Mouse (Mus musculus): ENCODE measurements around the gene 2310030G06Rik. TPM values are rescaled to one million over a fixed set of nuclear protein-coding genes. Genes with fewer than 3 reads are reported as not detected.

The 2310030G06Rik gene
- polyA plus RNA-seq, 1 experiment = 1.1 TPM

- Histone ChIP-seq H3K4me3 (peak overlapping the region; percentile 76), H3ac (ENCODE audit: control insufficient read depth, insufficient read length) (peak overlapping the region; percentile 85), H3K4me2 (ENCODE audit: low read depth) (peak overlapping the region; percentile 87), H3K79me2 (ENCODE audit: control insufficient read depth, insufficient read depth) (peaks cover 10% of the 10 kb centered on the region), H3K27me3 (ENCODE audit: control insufficient read depth, insufficient read depth, insufficient read length) (no peaks in the 10 kb centered on the region), H3K36me3 (ENCODE audit: control insufficient read depth, insufficient read depth) (no peaks in the 10 kb centered on the region)
- TF ChIP-seq POLR2A (IDR thresholded peaks at IDR 0.05; ENCODE audit: insufficient read length, low read depth) (no peak), MYOG (IDR thresholded peaks at IDR 0.05; ENCODE audit: control insufficient read depth in 1 of 3, insufficient read depth in 1 of 3, insufficient read length in 2 of 3, low read depth in 2 of 3) (no peak), POLR2AphosphoS2 (IDR thresholded peaks at IDR 0.05; ENCODE audit: insufficient read length, low read depth) (no peak), TCF12 (IDR thresholded peaks at IDR 0.05; ENCODE audit: insufficient read depth, poor library complexity, severe bottlenecking) (no peak), USF1 (IDR thresholded peaks at IDR 0.05; ENCODE audit: low read depth) (no peak), MYOD1 (IDR thresholded peaks at IDR 0.05; ENCODE audit: control insufficient read depth in 1 of 3, insufficient read length in 2 of 3, low read depth in 2 of 3) (no peak), TCF3 (IDR thresholded peaks at IDR 0.05; ENCODE audit: insufficient read length, low read depth) (no peak), REST (IDR thresholded peaks at IDR 0.05; ENCODE audit: insufficient read depth, insufficient read length) (no peak), MAX (IDR thresholded peaks at IDR 0.05; ENCODE audit: low read depth) (no peak), SRF (IDR thresholded peaks at IDR 0.05; ENCODE audit: control insufficient read depth, insufficient read length, low read depth) (no peak), E2F4 (IDR thresholded peaks at IDR 0.05; ENCODE audit: insufficient read depth) (no peak), CEBPB (IDR thresholded peaks at IDR 0.05; ENCODE audit: insufficient read depth, poor library complexity, severe bottlenecking) (no peak)
These were observed 4.4 kb upstream of the 2310030G06Rik start for GRCm38 (mm10) chr9:50750706-50751105.

GRCm38 (mm10) chr9:50745806-50746205, 530 bp downstream of the 2310030G06Rik start:
- Histone ChIP-seq H3K4me2 (ENCODE audit: low read depth) (peak overlapping the region; percentile 53), H3K27me3 (ENCODE audit: control insufficient read depth, insufficient read depth, insufficient read length) (no peaks in the 10 kb centered on the region), H3K79me2 (ENCODE audit: control insufficient read depth, insufficient read depth) (peaks cover 5% of the 10 kb centered on the region), H3K4me3 (peak overlapping the region; percentile 12), H3ac (ENCODE audit: control insufficient read depth, insufficient read length) (no peak overlapping the region), H3K36me3 (ENCODE audit: control insufficient read depth, insufficient read depth) (no peaks in the 10 kb centered on the region)
- TF ChIP-seq POLR2AphosphoS2 (IDR thresholded peaks at IDR 0.05; ENCODE audit: insufficient read length, low read depth) (no peak), USF1 (IDR thresholded peaks at IDR 0.05; ENCODE audit: low read depth) (no peak), MAX (IDR thresholded peaks at IDR 0.05; ENCODE audit: low read depth) (no peak), MYOG (IDR thresholded peaks at IDR 0.05; ENCODE audit: control insufficient read depth in 1 of 3, insufficient read depth in 1 of 3, insufficient read length in 2 of 3, low read depth in 2 of 3) (no peak), REST (IDR thresholded peaks at IDR 0.05; ENCODE audit: insufficient read depth, insufficient read length) (no peak), TCF3 (IDR thresholded peaks at IDR 0.05; ENCODE audit: insufficient read length, low read depth) (no peak), TCF12 (IDR thresholded peaks at IDR 0.05; ENCODE audit: insufficient read depth, poor library complexity, severe bottlenecking) (no peak), MYOD1 (IDR thresholded peaks at IDR 0.05; ENCODE audit: control insufficient read depth in 1 of 3, insufficient read length in 2 of 3, low read depth in 2 of 3) (no peak), POLR2A (IDR thresholded peaks at IDR 0.05; ENCODE audit: insufficient read length, low read depth) (no peak), CEBPB (IDR thresholded peaks at IDR 0.05; ENCODE audit: insufficient read depth, poor library complexity, severe bottlenecking) (no peak), SRF (IDR thresholded peaks at IDR 0.05; ENCODE audit: control insufficient read depth, insufficient read length, low read depth) (no peak), E2F4 (IDR thresholded peaks at IDR 0.05; ENCODE audit: insufficient read depth) (no peak)

- Histone ChIP-seq H3K4me2 (ENCODE audit: low read depth) (no peak overlapping the region), H3ac (ENCODE audit: control insufficient read depth, insufficient read length) (no peak overlapping the region), H3K27me3 (ENCODE audit: control insufficient read depth, insufficient read depth, insufficient read length) (no peaks in the 10 kb centered on the region), H3K36me3 (ENCODE audit: control insufficient read depth, insufficient read depth) (peaks cover 4% of the 10 kb centered on the region), H3K4me3 (no peak overlapping the region), H3K79me2 (ENCODE audit: control insufficient read depth, insufficient read depth) (no peaks in the 10 kb centered on the region)
- TF ChIP-seq USF1 (IDR thresholded peaks at IDR 0.05; ENCODE audit: low read depth) (no peak), SRF (IDR thresholded peaks at IDR 0.05; ENCODE audit: control insufficient read depth, insufficient read length, low read depth) (no peak), REST (IDR thresholded peaks at IDR 0.05; ENCODE audit: insufficient read depth, insufficient read length) (no peak), E2F4 (IDR thresholded peaks at IDR 0.05; ENCODE audit: insufficient read depth) (no peak), POLR2A (IDR thresholded peaks at IDR 0.05; ENCODE audit: insufficient read length, low read depth) (no peak), MYOG (IDR thresholded peaks at IDR 0.05; ENCODE audit: control insufficient read depth in 1 of 3, insufficient read depth in 1 of 3, insufficient read length in 2 of 3, low read depth in 2 of 3) (no peak), MYOD1 (IDR thresholded peaks at IDR 0.05; ENCODE audit: control insufficient read depth in 1 of 3, insufficient read length in 2 of 3, low read depth in 2 of 3) (no peak), MAX (IDR thresholded peaks at IDR 0.05; ENCODE audit: low read depth) (no peak), TCF12 (IDR thresholded peaks at IDR 0.05; ENCODE audit: insufficient read depth, poor library complexity, severe bottlenecking) (no peak), CEBPB (IDR thresholded peaks at IDR 0.05; ENCODE audit: insufficient read depth, poor library complexity, severe bottlenecking) (no peak), POLR2AphosphoS2 (IDR thresholded peaks at IDR 0.05; ENCODE audit: insufficient read length, low read depth) (no peak), TCF3 (IDR thresholded peaks at IDR 0.05; ENCODE audit: insufficient read length, low read depth) (no peak)
These were observed 3.6 kb downstream of the 2310030G06Rik start for GRCm38 (mm10) chr9:50742744-50743143.

- Histone ChIP-seq H3K79me2 (ENCODE audit: control insufficient read depth, insufficient read depth) (no peaks in the 10 kb centered on the region), H3K4me3 (no peak overlapping the region), H3K36me3 (ENCODE audit: control insufficient read depth, insufficient read depth) (peaks cover 4% of the 10 kb centered on the region), H3ac (ENCODE audit: control insufficient read depth, insufficient read length) (no peak overlapping the region), H3K4me2 (ENCODE audit: low read depth) (no peak overlapping the region), H3K27me3 (ENCODE audit: control insufficient read depth, insufficient read depth, insufficient read length) (no peaks in the 10 kb centered on the region)
- no peak for TF ChIP-seq MYOG (IDR thresholded peaks at IDR 0.05; ENCODE audit: control insufficient read depth in 1 of 3, insufficient read depth in 1 of 3, insufficient read length in 2 of 3, low read depth in 2 of 3)
- TF ChIP-seq SRF (IDR thresholded peaks at IDR 0.05; ENCODE audit: control insufficient read depth, insufficient read length, low read depth) = no peak
- TF ChIP-seq TCF3 (IDR thresholded peaks at IDR 0.05; ENCODE audit: insufficient read length, low read depth) = no peak
- TF ChIP-seq TCF12 (IDR thresholded peaks at IDR 0.05; ENCODE audit: insufficient read depth, poor library complexity, severe bottlenecking) = no peak
- no peak for TF ChIP-seq REST (IDR thresholded peaks at IDR 0.05; ENCODE audit: insufficient read depth, insufficient read length)
- TF ChIP-seq E2F4 (IDR thresholded peaks at IDR 0.05; ENCODE audit: insufficient read depth) = no peak
- no peak for TF ChIP-seq MAX (IDR thresholded peaks at IDR 0.05; ENCODE audit: low read depth)
- no peak for TF ChIP-seq POLR2A (IDR thresholded peaks at IDR 0.05; ENCODE audit: insufficient read length, low read depth)
- no peak for TF ChIP-seq CEBPB (IDR thresholded peaks at IDR 0.05; ENCODE audit: insufficient read depth, poor library complexity, severe bottlenecking)
- TF ChIP-seq MYOD1 (IDR thresholded peaks at IDR 0.05; ENCODE audit: control insufficient read depth in 1 of 3, insufficient read length in 2 of 3, low read depth in 2 of 3) = no peak
- no peak for TF ChIP-seq USF1 (IDR thresholded peaks at IDR 0.05; ENCODE audit: low read depth)
- TF ChIP-seq POLR2AphosphoS2 (IDR thresholded peaks at IDR 0.05; ENCODE audit: insufficient read length, low read depth) = no peak
These were observed 4.1 kb downstream of the 2310030G06Rik start for GRCm38 (mm10) chr9:50742261-50742660.
